Mouse (Mus musculus): ENCODE data around the gene Gdap1l1. TPM values are rescaled to one million over a fixed set of nuclear protein-coding genes. Genes with fewer than 3 reads are reported as not detected.
A peak's percentile ranks its signal among the peaks of the same experiment; 100 is the strongest.

The Gdap1l1 gene
- polyA plus RNA-seq, 1 experiment from 2014 or later: 135 TPM

GRCm38 (mm10) chr2:163417830-163418229, 20.4 kb upstream of the Gdap1l1 start:
- Histone ChIP-seq H3K27ac (replicated peaks; ENCODE audit: low read depth, low read length) (no peak overlapping the region), H3K27me3 (ENCODE audit: control insufficient read depth, insufficient read depth, low read length) (no peaks in the 10 kb centered on the region), H3K36me3 (ENCODE audit: control insufficient read depth, insufficient read depth, low read length) (peaks cover 24% of the 10 kb centered on the region), H3K4me2 (ENCODE audit: low read length) (peak overlapping the region; percentile 92), H3K9me3 (ENCODE audit: control insufficient read depth, low read length) (no peaks in the 10 kb centered on the region), H3K4me1 (ENCODE audit: control insufficient read depth, insufficient read depth, low read length) (peaks cover 26% of the 10 kb centered on the region), H3K4me3 (replicated peaks; ENCODE audit: low read depth, low read length) (peak overlapping the region; percentile 81), H3K9ac (replicated peaks; ENCODE audit: low read length) (no peak overlapping the region)
- DNase-seq (no peak), ATAC-seq (ENCODE audit: low FRiP score, low TSS enrichment) (no peak)

- Histone ChIP-seq H3K36me3 (ENCODE audit: control insufficient read depth, insufficient read depth, low read length) (peaks cover 19% of the 10 kb centered on the region), H3K4me2 (ENCODE audit: low read length) (peak overlapping the region; percentile 92), H3K9me3 (ENCODE audit: control insufficient read depth, low read length) (no peaks in the 10 kb centered on the region), H3K4me1 (ENCODE audit: control insufficient read depth, insufficient read depth, low read length) (peaks cover 26% of the 10 kb centered on the region), H3K9ac (replicated peaks; ENCODE audit: low read length) (peak overlapping the region; percentile 68), H3K4me3 (replicated peaks; ENCODE audit: low read depth, low read length) (peak overlapping the region; percentile 81), H3K27ac (replicated peaks; ENCODE audit: low read depth, low read length) (peak overlapping the region; percentile 71), H3K27me3 (ENCODE audit: control insufficient read depth, insufficient read depth, low read length) (no peaks in the 10 kb centered on the region)
- ATAC-seq (ENCODE audit: low FRiP score, low TSS enrichment): peak; percentile 64
- no peak for DNase-seq
- under 1% methylated on average over 50 of the region's 50 CpGs for WGBS
These were observed 19.4 kb upstream of the Gdap1l1 start for GRCm38 (mm10) chr2:163418841-163419345.

- Histone ChIP-seq H3K9ac (replicated peaks; ENCODE audit: low read length) (peak overlapping the region; percentile 68), H3K9me3 (ENCODE audit: control insufficient read depth, low read length) (no peaks in the 10 kb centered on the region), H3K27me3 (ENCODE audit: control insufficient read depth, insufficient read depth, low read length) (no peaks in the 10 kb centered on the region), H3K36me3 (ENCODE audit: control insufficient read depth, insufficient read depth, low read length) (peaks cover 14% of the 10 kb centered on the region; the same call in 1 of the 2 replicates), H3K4me1 (ENCODE audit: control insufficient read depth, insufficient read depth, low read length) (peaks cover 26% of the 10 kb centered on the region), H3K27ac (replicated peaks; ENCODE audit: low read depth, low read length) (peak overlapping the region; percentile 71), H3K4me2 (ENCODE audit: low read length) (peak overlapping the region; percentile 92), H3K4me3 (replicated peaks; ENCODE audit: low read depth, low read length) (peak overlapping the region; percentile 81)
- DNase-seq (peak; percentile 99), ATAC-seq (ENCODE audit: low FRiP score, low TSS enrichment) (peak; percentile 99)
- under 1% methylated on average over 69 of the region's 71 CpGs for WGBS
These were observed 18.8 kb upstream of the Gdap1l1 start for GRCm38 (mm10) chr2:163419346-163420045.

GRCm38 (mm10) chr2:163420366-163420886, 17.9 kb upstream of the Gdap1l1 start:
- H3K4me2 ChIP-seq (ENCODE audit: low read length): peak overlapping the region; percentile 71
- H3K36me3 ChIP-seq (ENCODE audit: control insufficient read depth, insufficient read depth, low read length): peaks cover 7% of the 10 kb centered on the region; the same call in 1 of the 2 replicates
- no peak for DNase-seq
- H3K4me3 ChIP-seq (replicated peaks; ENCODE audit: low read depth, low read length): peak overlapping the region; percentile 81
- H3K27ac ChIP-seq (replicated peaks; ENCODE audit: low read depth, low read length): no peak overlapping the region
- no peaks in the 10 kb centered on the region for H3K9me3 ChIP-seq (ENCODE audit: control insufficient read depth, low read length)
- 43% methylated on average over 10 of the region's 10 CpGs for WGBS
- ATAC-seq (ENCODE audit: low FRiP score, low TSS enrichment): no peak
- H3K27me3 ChIP-seq (ENCODE audit: control insufficient read depth, insufficient read depth, low read length): no peaks in the 10 kb centered on the region
- peak overlapping the region; percentile 66 for H3K9ac ChIP-seq (replicated peaks; ENCODE audit: low read length)
- H3K4me1 ChIP-seq (ENCODE audit: control insufficient read depth, insufficient read depth, low read length): peaks cover 26% of the 10 kb centered on the region

- H3K9me3 ChIP-seq (ENCODE audit: control insufficient read depth, low read length): no peaks in the 10 kb centered on the region
These were observed 15.2 kb upstream of the Gdap1l1 start for GRCm38 (mm10) chr2:163422895-163423660.

GRCm38 (mm10) chr2:163424597-163424996, 13.7 kb upstream of the Gdap1l1 start, which contains the start of gene Oser1:
Oser1 (minus strand) TSS chr2:163424697.
- H3K27ac ChIP-seq (replicated peaks; ENCODE audit: low read depth, low read length): no peak within 1 kb of the TSS
- H3K4me1 ChIP-seq (ENCODE audit: control insufficient read depth, insufficient read depth, low read length): peaks cover 13% of the 10 kb centered on the region
- peaks cover 7% of the 10 kb centered on the region; the same call in 1 of the 2 replicates for H3K36me3 ChIP-seq (ENCODE audit: control insufficient read depth, insufficient read depth, low read length)
- H3K27me3 ChIP-seq (ENCODE audit: control insufficient read depth, insufficient read depth, low read length): no peaks in the 10 kb centered on the region
- no peak within 1 kb of the TSS for H3K4me2 ChIP-seq (ENCODE audit: low read length)
- no peak within 1 kb of the TSS for H3K4me3 ChIP-seq (replicated peaks; ENCODE audit: low read depth, low read length)
- 79% methylated on average over 6 of the region's 6 CpGs for WGBS
- H3K9me3 ChIP-seq (ENCODE audit: control insufficient read depth, low read length): no peaks in the 10 kb centered on the region
- no peak within 1 kb of the TSS for H3K9ac ChIP-seq (replicated peaks; ENCODE audit: low read length)
- DNase-seq (no peak), ATAC-seq (ENCODE audit: low FRiP score, low TSS enrichment) (no peak)

More at GRCm38 (mm10) chr2:163422895-163423660, 15.2 kb upstream of the Gdap1l1 start:
- DNase-seq (no peak), ATAC-seq (ENCODE audit: low FRiP score, low TSS enrichment) (no peak)
- H3K36me3 ChIP-seq (ENCODE audit: control insufficient read depth, insufficient read depth, low read length): peaks cover 7% of the 10 kb centered on the region; the same call in 1 of the 2 replicates
- no peak overlapping the region for H3K9ac ChIP-seq (replicated peaks; ENCODE audit: low read length)
- 86% methylated on average over 9 of the region's 9 CpGs for WGBS
- H3K27ac ChIP-seq (replicated peaks; ENCODE audit: low read depth, low read length): no peak overlapping the region
- peaks cover 19% of the 10 kb centered on the region for H3K4me1 ChIP-seq (ENCODE audit: control insufficient read depth, insufficient read depth, low read length)
- no peaks in the 10 kb centered on the region for H3K27me3 ChIP-seq (ENCODE audit: control insufficient read depth, insufficient read depth, low read length)
- H3K4me3 ChIP-seq (replicated peaks; ENCODE audit: low read depth, low read length): no peak overlapping the region
- no peak overlapping the region for H3K4me2 ChIP-seq (ENCODE audit: low read length)

- 51% methylated on average over 4 of the region's 4 CpGs for WGBS
- no peak overlapping the region for H3K4me2 ChIP-seq (ENCODE audit: low read length)
- H3K9ac ChIP-seq (replicated peaks; ENCODE audit: low read length): no peak overlapping the region
- H3K36me3 ChIP-seq (ENCODE audit: control insufficient read depth, insufficient read depth, low read length): no peaks in the 10 kb centered on the region
- no peak overlapping the region for H3K4me3 ChIP-seq (replicated peaks; ENCODE audit: low read depth, low read length)
- no peaks in the 10 kb centered on the region for H3K9me3 ChIP-seq (ENCODE audit: control insufficient read depth, low read length)
- no peak for DNase-seq
- H3K4me1 ChIP-seq (ENCODE audit: control insufficient read depth, insufficient read depth, low read length): no peaks in the 10 kb centered on the region
- H3K27ac ChIP-seq (replicated peaks; ENCODE audit: low read depth, low read length): no peak overlapping the region
- ATAC-seq (ENCODE audit: low FRiP score, low TSS enrichment): no peak
- H3K27me3 ChIP-seq (ENCODE audit: control insufficient read depth, insufficient read depth, low read length): no peaks in the 10 kb centered on the region
These were observed 9.8 kb upstream of the Gdap1l1 start for GRCm38 (mm10) chr2:163428346-163429011.

- H3K9ac ChIP-seq (replicated peaks; ENCODE audit: low read length): no peak overlapping the region
- no peak overlapping the region for H3K27ac ChIP-seq (replicated peaks; ENCODE audit: low read depth, low read length)
- no peaks in the 10 kb centered on the region for H3K27me3 ChIP-seq (ENCODE audit: control insufficient read depth, insufficient read depth, low read length)
- 88% methylated on average over 9 of the region's 9 CpGs for WGBS
- ATAC-seq (ENCODE audit: low FRiP score, low TSS enrichment) (no peak), DNase-seq (no peak)
- H3K4me2 ChIP-seq (ENCODE audit: low read length): no peak overlapping the region
- H3K9me3 ChIP-seq (ENCODE audit: control insufficient read depth, low read length): no peaks in the 10 kb centered on the region
- H3K4me1 ChIP-seq (ENCODE audit: control insufficient read depth, insufficient read depth, low read length): no peaks in the 10 kb centered on the region
- no peaks in the 10 kb centered on the region for H3K36me3 ChIP-seq (ENCODE audit: control insufficient read depth, insufficient read depth, low read length)
- H3K4me3 ChIP-seq (replicated peaks; ENCODE audit: low read depth, low read length): no peak overlapping the region
These were observed 7.0 kb upstream of the Gdap1l1 start for GRCm38 (mm10) chr2:163431289-163431688.

Data from midbrain, embryonic 14.5 days (tissue).